Mouse (Mus musculus) testis, adult 2 months (tissue): ENCODE data around the gene Vil1. TPM values are rescaled to one million over a fixed set of nuclear protein-coding genes. Genes with fewer than 3 reads are reported as not detected.

ENCODE experiments used
- H3K27ac ChIP-seq: fragments of 200-500 bp; 2 replicates; pipeline ENCODE4 v1.5.1; 2012; ENCODE audit warnings: low read depth, low read length; ENCODE audit not compliant: control insufficient read depth, insufficient read depth
- H3K27me3 ChIP-seq: fragments of 200-500 bp; 2 replicates; pipeline ENCODE4 v1.6.1; 2012; ENCODE audit warnings: mild to moderate bottlenecking, low read length, moderate library complexity; ENCODE audit not compliant: control insufficient read depth, insufficient read depth
- H3K36me3 ChIP-seq: fragments of 200-500 bp; 2 replicates; pipeline ENCODE4 v1.6.1; 2012; ENCODE audit warnings: mild to moderate bottlenecking, low read length; ENCODE audit not compliant: control insufficient read depth, insufficient read depth
- H3K4me1 ChIP-seq: fragments of 200-500 bp; 2 replicates; pipeline ENCODE4 v1.6.1; 2012; ENCODE audit warnings: low read length; ENCODE audit not compliant: control insufficient read depth, insufficient read depth
- H3K4me3 ChIP-seq: fragments of 200-500 bp; 2 replicates; pipeline ENCODE4 v1.5.1; 2012; ENCODE audit warnings: low read depth, mild to moderate bottlenecking, low read length, moderate library complexity, mixed read lengths; ENCODE audit not compliant: control insufficient read depth
- CTCF ChIP-seq: fragments of 200-500 bp; IDR thresholded peaks from 2 replicates; pipeline ENCODE4 v1.5.1; 2012; ENCODE audit warnings: low read depth, mild to moderate bottlenecking, inconsistent platforms, low read length, moderate library complexity; ENCODE audit not compliant: control insufficient read depth, insufficient read depth, insufficient replicate concordance
- POLR2A ChIP-seq: fragments of 200-500 bp; IDR thresholded peaks from 2 replicates; pipeline ENCODE4 v1.6.1; 2012; ENCODE audit warnings: low read depth, mild to moderate bottlenecking, inconsistent platforms, low read length, moderate library complexity; ENCODE audit not compliant: control insufficient read depth
- polyA plus RNA-seq: library from polyadenylated mRNA; depleted of rRNA; stranded (reverse); fragments of >200 nt; gene quantifications from 2 replicates; pipeline ENCODE4 v1.2.3, GENCODE M21; 2012

Vil1 gene
- polyA plus RNA-seq, 1 experiment = 0.09 TPM

GRCm38 (mm10) chr1:74381588-74382021, 27.6 kb upstream of the Vil1 start:
- Histone ChIP-seq H3K4me3 (no peak overlapping the region), H3K27ac (no peak overlapping the region), H3K36me3 (no peaks in the 10 kb centered on the region), H3K27me3 (no peaks in the 10 kb centered on the region), H3K4me1 (peaks cover 2% of the 10 kb centered on the region)
- TF ChIP-seq CTCF (no peak), POLR2A (no peak)

- no peak overlapping the region for H3K4me3 ChIP-seq
- TF ChIP-seq CTCF (no peak), POLR2A (no peak)
- no peak overlapping the region for H3K27ac ChIP-seq
- no peaks in the 10 kb centered on the region for H3K27me3 ChIP-seq
- H3K36me3 ChIP-seq = no peaks in the 10 kb centered on the region
- H3K4me1 ChIP-seq = peaks cover 9% of the 10 kb centered on the region
Observed at GRCm38 (mm10) chr1:74383385-74383784, 25.8 kb upstream of the Vil1 start.

GRCm38 (mm10) chr1:74384525-74384924, 24.7 kb upstream of the Vil1 start:
- H3K36me3 ChIP-seq = no peaks in the 10 kb centered on the region
- H3K27me3 ChIP-seq = no peaks in the 10 kb centered on the region
- TF ChIP-seq CTCF = no peak
- TF ChIP-seq POLR2A = no peak
- H3K27ac ChIP-seq = no peak overlapping the region
- H3K4me3 ChIP-seq = no peak overlapping the region
- H3K4me1 ChIP-seq = peaks cover 17% of the 10 kb centered on the region

GRCm38 (mm10) chr1:74385064-74385463, 24.1 kb upstream of the Vil1 start:
- no peaks in the 10 kb centered on the region for H3K27me3 ChIP-seq
- TF ChIP-seq POLR2A (no peak), CTCF (no peak)
- H3K4me3 ChIP-seq = no peak overlapping the region
- no peak overlapping the region for H3K27ac ChIP-seq
- peaks cover 22% of the 10 kb centered on the region for H3K4me1 ChIP-seq
- H3K36me3 ChIP-seq = no peaks in the 10 kb centered on the region

GRCm38 (mm10) chr1:74385531-74385930, 23.6 kb upstream of the Vil1 start:
- no peak overlapping the region for H3K27ac ChIP-seq
- no peak overlapping the region for H3K4me3 ChIP-seq
- TF ChIP-seq POLR2A (no peak), CTCF (no peak)
- H3K36me3 ChIP-seq = no peaks in the 10 kb centered on the region
- H3K4me1 ChIP-seq = peaks cover 25% of the 10 kb centered on the region
- no peaks in the 10 kb centered on the region for H3K27me3 ChIP-seq

- Histone ChIP-seq H3K36me3 (no peaks in the 10 kb centered on the region), H3K27ac (peak overlapping the region; percentile 93), H3K4me1 (peaks cover 25% of the 10 kb centered on the region), H3K27me3 (no peaks in the 10 kb centered on the region), H3K4me3 (peak overlapping the region; percentile 86)
- TF ChIP-seq CTCF (no peak), POLR2A (no peak)
Observed at GRCm38 (mm10) chr1:74386363-74386713, 22.8 kb upstream of the Vil1 start.

- TF ChIP-seq POLR2A = no peak
- TF ChIP-seq CTCF = 0 out of 2 replicates have a peak, but pooled peaks have one; percentile 6
- no peaks in the 10 kb centered on the region for H3K27me3 ChIP-seq
- peak overlapping the region; percentile 93 for H3K27ac ChIP-seq
- peaks cover 25% of the 10 kb centered on the region for H3K4me1 ChIP-seq
- no peaks in the 10 kb centered on the region for H3K36me3 ChIP-seq
- H3K4me3 ChIP-seq = peak overlapping the region; percentile 86
Observed at GRCm38 (mm10) chr1:74386714-74387385, 22.3 kb upstream of the Vil1 start.
